Mouse (Mus musculus): ENCODE measurements around the gene Smco3.
A peak's percentile ranks its signal among the peaks of the same experiment; 100 is the strongest.
"Not testable (repeated sequence)": the region's sequence is repeated elsewhere in the genome, so short reads cannot be mapped to it uniquely, and the experiment has no call there.

Gene Smco3

DNA sequence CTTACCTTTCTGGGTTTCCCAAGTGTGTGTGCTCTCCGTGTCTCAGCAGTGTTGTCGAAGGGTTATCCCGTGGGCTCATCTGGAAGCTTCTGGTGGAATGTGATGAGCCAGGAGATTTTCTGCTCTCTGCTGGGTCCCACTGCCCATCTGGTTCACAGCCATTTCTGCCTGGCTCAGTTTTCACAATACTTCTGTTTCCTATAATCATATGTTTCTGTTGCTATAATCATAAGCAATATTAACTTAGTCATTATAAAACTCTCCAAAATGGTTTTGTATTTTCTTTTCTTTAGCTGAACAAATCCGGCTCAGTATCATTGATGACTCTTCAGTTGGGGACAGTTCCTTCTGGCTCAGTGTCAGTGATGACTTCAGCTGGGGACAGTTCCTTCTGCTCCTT, at the start of gene Smco3:
Gene Smco3, minus strand, starts transcription at position 101 of the 400 bp plus-strand sequence.
- DNase-seq (ENCODE audit: low read depth) = no peak

DNA sequence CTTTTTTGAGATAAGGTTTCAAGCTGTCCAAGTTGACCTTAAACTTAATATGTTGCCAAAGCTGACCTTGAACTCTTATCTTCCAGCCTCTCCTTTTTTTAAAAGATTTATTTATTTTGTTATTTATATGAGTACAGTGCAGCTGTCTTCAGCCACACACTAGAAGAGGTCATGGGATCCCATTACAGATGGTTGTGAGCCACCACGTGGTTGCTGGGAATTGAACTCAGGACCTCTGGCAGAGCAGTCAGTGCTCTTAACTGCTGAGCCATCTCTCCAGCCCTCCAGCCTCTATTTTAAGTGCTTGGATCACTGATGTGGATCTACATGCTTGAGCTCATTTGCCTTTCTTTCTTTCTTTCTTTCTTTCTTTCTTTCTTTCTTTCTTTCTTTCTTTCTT, 49.5 kb upstream of the Smco3 start:
- DNase-seq (ENCODE audit: low read depth) = not testable (repeated sequence)

DNA sequence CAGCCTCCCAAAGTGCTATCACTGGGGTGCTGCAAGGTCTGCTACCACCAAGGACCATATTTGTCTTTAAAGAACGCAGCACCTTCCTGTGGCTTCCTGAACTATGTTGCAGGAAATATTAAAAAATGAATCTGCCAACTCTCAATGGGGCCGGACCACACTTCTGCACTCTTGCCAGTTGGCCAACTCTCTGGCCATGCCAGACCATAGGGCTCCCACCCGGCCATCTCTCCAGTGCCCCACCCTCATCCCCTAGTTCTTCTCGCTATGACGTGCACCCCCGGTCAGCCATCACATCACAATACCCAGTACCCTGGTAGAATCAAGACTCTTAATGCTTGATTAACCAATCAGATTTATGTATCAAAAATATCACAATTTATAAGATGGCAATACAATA, 48.7 kb upstream of the Smco3 start:
- no peak for DNase-seq (ENCODE audit: low read depth)

DNA sequence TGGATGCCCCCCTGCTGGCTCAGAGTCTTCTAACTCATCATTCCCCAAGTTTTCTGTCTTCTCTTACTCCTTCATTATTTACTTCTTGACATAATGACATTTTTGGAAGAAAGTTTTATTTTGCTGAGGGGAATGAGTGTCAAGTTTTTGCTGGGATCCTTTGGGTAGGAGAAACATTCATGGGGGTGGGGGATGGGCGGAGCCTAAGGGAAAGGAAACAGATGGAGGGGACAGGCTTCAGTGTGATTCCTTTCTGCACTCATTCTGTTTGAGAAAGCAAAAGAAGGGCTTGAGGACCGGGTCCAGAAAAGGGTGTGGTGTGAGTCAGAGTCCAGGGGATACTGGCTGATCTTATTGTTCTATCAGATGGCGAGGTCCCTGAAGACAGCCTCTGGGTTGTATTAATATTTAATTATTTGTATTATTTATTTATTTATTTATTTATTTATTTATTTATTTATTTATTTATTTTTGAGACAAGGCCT, 48.2 kb upstream of the Smco3 start:
- DNase-seq (ENCODE audit: low read depth) = no peak

DNA sequence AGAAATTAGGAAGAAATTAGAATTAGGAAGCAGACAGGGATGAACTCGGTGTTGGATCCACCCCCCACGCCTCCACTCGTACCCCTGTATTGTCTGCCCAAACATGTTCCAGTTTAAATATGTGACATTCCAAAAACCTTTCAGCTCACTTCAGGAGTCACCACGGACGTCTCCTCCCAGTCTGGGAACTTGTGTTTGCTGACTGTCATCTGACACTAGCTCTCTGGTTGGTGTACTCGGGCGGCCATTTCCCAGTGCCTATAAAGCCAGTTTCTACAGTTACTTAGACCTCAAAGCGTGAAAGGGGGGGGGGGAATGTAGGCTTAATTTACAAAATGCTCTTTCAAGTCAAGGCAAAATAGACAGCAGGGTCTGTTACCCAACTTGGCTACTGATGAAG, 46.4 kb upstream of the Smco3 start:
- no peak for DNase-seq (ENCODE audit: low read depth)

DNA sequence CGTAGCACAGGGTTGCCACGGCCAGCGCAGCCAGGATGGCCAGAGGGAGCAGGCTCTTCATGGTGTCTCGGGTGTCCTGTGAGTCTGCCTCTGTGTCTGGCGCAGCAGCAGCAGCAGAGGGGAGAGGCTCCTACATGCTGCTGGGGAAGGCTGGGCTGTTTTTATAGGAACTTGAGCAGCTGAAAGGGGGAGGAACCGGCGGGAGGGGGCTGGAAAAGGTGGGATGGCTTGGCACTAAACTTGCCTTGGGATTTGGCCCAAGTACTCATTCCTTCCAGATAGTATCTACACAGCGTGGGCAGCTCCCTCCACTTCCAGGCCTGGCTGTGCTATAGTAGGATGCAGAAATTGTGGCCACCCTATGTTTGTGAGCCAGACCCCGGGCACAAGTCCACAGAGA, 40.4 kb upstream of the Smco3 start, which contains the start of gene Mgp:
Gene Mgp, minus strand, starts transcription at position 154 of the 400 bp plus-strand sequence.
- no peak for DNase-seq (ENCODE audit: low read depth)

DNA sequence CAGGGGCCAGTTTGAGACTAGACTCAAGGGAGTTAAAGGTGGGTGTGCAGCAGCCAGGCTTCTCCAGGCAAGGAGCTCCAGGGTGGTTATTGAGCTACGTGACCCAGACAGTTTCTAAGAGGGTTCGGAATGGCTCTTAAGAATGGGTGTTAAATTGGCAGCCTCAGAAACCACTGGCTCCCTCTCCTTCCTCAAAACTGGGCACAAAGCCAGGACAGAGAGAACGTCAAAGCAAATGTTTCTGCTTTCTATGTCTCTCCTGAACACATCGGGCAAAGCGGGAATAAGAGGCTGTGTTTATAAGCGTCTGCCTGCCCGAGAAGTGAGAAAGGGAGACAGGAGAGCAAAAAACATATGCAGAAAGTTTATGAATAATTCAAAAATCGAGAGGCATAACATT, 39.3 kb upstream of the Smco3 start:
- no peak for DNase-seq (ENCODE audit: low read depth)

DNA sequence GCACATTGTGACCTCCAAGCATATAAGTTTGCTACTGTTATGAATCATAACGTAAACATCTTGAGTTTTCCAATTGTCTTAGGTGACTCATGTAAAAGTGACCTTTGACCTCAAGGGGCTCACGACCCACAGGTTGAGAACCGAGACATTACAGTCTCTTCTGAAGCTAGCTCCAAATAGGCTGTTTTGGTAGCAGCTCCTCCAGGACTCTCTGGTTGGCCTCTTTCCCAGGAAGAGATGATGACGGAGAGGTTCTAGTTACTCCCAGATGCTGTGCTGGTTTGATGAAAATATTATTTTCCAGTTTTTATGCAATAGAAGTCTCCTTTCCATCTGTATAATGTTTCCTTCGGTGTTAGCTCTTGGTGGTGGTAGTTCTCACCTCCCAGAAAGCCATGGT, 33.7 kb upstream of the Smco3 start:
- DNase-seq (ENCODE audit: low read depth) = no peak

DNA sequence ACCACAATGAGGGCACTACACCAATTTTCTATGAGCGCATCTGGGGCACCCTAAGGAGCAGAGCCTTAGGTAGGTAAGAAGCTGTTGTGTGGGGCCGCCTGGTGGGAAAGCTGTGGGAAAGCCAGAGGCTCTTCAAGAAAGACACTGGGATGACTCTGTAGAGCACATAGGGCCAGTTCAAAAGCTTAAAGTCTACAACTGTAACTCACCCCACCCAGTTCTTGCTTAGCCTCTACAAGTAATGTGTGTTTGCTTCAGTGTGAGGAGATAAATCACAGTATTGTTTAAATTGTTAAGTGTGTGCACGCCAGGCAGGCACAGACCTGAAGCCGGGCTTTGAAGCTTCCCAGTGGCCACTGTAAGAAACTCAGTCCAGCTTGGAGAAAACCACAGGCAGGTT, 30.9 kb upstream of the Smco3 start:
- no peak for DNase-seq (ENCODE audit: low read depth)

DNA sequence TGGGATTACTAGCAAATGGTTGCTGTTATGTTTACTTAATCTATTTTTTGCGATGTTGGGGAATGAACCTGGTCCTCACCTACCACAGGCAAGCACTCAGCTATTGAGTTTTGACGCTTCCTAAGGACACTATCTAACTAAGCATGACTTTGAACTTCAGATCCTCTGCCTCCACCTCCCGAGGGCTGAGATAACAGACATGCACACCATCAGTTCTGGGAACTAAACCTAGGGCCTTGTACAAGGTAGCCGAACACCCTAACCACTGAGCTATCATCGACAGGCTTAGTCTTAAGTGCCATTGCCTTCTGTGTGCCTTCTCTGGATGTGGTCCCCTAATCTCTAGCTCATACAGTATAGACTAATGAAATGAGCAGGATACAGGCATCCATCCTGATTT, 30.1 kb upstream of the Smco3 start:
- no peak for DNase-seq (ENCODE audit: low read depth)

DNA sequence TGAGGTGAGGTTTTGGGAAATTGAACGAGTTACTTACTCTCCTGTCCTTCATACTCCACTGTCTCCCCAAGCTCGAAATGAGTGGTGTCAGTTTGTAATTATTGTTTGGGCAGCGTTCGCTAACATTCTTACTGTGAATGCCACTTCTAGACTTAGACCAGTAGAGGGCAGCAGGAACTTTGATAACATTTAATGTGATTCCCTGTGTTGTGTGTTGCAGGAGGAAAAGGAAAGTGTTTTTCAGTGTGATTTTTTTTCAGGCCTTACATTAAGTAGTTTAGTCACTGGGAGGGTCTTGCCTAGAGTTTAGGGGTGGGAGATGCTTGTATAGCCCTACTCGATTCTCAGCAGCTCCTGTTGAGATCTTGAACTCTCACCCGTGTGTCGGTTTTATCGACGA, 25.8 kb upstream of the Smco3 start:
- DNase-seq (ENCODE audit: low read depth) = peak; percentile 76

DNA sequence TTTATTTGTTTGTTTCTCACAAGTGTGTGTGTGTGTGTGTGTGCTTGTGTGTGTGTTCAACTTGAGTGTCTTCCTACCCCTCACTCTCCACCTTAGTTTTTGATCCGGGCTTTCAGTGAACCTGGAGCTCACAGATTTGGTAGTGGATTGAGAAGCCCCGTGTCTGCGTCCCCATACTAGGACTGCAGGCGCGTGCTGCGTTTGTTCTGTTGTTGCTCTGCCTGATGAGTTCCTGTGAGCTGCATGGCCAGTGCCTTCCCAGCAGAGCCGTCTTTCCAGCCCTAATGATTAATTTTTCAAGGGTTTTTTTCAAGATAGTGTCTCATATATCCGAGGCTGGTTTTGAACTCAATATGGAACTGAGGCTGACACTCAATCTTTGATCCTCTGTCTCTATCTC, 23.2 kb upstream of the Smco3 start:
- no peak for DNase-seq (ENCODE audit: low read depth)

DNA sequence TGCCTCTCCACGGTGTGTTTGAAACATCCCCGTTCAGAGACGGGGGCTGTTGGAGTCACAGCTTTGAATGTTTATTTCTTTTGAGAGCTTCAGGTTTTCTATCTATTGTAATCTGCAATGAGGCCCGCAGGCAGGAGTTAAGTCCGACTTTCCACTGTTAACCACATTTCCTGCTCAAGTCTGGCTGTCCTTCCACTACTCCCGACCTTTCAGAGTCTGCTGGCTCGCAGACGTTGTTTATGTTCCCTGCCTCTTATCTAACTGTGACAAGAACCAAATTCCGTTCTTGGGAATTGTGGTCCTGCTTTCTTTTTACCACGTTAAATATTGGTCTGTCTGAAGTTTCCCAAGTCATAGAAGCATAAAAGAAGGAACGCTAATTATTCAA, 22.6 kb upstream of the Smco3 start:
- DNase-seq (ENCODE audit: low read depth) = no peak

DNA sequence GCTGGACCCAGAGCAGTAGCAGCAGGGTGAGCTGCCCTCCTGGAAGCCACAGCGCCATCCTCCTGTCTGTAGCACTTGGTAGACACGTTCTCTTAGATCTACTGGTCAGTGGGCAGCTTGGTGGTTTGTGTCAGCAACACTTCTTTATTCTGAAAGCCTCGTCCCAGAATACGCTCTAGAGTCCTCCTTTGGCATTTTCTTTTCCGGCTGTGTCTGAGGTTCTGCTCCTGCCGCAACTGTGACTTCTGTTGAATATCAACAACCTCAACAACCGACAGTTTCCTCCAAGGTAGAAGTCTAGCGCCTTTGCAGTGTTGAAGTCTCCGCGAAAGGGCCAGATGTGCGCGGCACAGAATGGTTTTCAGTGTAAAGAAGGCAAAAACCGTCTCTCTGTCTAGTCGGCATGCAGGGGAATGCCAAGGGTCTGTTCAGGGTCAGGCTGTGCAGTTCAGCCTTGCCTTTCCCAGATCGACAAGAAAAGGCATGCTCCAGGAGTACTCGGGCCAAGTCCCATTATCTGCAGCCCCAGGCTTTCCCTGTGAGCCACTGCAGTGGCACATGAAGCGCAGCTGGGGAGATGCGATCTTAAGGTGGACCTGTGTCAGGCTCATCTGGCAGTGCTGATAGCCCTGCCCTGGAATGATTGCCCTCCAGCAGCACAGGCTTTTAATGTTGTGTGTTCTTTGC, 22.1 kb upstream of the Smco3 start, which contains the start of gene Art4:
Gene Art4, minus strand, starts transcription at position 548 of the 687 bp plus-strand sequence.
- peak; percentile 38 for DNase-seq (ENCODE audit: low read depth)

DNA sequence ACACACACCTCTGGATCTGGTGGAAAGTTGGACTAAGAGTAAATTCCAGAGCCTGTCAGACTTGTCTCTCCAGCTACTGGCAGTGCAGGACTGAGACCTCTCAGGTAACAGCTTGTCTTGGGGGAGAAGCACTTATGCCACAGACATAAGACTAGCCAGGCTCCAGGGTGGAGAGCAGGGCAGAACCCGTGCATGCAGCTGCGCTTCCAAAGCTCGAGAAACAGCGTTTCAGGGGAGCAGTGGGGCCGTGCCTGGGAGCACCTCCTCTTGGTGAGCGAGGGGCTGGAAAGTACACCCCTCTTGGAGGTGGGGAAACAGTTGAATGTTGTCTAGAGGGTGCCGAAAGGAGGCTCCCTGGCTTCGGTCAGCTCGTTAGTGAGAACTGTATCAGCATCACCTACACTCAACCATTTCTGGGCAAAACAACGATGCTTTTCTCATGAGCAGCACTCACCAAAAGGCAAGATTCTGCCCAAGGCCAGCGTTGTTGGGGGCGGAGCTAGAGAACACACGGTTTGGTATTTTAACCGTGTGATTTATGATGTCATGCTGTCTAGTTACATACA, 20.9 kb upstream of the Smco3 start:
- peak; percentile 45 for DNase-seq (ENCODE audit: low read depth)

DNA sequence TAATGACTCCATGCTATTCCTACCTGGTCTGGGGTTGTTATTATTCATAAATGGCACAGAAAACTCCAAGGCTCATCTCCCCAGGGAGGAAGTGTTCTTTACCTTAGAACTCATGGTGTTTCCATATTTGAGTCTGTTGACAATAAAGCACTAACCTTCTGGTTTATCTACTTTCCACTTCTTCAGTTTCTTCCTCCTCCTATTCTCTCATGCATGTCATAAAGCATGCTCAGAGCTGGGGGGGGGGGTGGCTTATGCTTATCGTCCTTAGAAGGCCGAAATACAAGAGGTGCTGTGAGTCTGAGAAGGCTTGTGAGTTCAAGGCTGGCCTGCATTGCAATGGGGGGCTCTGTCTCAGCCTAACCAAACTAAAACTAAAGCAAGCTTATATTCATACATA, 19.9 kb upstream of the Smco3 start:
- no peak for DNase-seq (ENCODE audit: low read depth)

DNA sequence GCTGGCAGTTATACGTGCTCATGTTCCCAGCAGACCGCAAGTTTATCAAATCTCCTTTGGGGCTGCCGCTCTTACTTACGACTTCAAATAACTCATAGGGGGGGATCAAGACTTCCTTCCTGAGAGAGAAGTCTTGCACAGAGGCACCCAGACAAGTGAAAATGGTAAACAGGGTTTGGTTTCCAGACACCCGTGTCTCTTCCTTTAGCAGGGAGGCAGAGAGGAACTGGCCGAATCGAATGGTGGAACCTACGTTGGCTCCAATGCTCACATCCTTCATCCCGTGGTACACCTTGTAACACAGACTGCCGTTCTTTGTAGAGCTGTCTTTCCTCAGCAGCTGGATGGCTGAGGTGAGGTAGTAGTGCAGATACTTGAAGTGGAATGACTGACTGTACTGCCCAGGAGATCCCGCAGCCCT, 19.1 kb upstream of the Smco3 start:
- DNase-seq (ENCODE audit: low read depth) = peak; percentile 48

DNA sequence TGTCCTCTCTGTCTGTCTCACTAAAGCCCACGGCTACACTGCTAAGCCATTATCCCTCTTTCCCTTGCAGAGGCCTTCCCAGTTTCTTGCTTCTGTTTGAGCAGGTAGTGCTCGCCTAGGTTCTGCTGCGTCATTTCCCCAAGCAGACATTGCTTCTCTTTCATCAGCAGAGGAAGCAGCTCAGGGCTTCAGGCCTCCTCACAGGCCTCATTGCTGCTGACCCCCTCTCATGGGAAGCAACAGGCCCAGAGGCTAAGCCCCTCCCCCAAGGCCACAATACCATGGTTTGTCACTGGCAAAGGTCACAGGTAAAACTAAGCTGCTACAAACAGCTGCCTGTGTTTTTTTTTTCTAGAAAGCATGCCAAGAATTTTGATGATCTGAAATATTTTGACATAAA, 17.5 kb upstream of the Smco3 start:
- no peak for DNase-seq (ENCODE audit: low read depth)

DNA sequence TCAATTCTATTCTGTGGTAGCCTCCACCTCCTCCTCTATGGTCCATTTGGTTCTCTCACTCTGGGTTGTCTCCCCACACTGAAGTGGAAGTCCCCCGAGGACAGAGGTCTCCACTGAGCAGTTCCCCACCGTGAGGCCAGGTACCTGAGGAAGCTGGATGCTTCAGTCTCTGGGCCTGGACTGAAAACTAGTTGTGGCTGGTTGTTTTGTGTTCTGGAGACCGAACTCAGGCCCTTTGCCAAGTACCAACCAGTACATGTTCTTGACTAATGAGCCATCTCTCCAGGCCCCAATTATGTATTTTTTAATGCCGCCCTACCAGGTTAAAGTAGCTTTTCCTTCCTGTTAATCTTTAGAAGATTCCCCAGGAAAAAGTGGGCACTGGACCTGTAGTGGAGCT, 17.1 kb upstream of the Smco3 start:
- DNase-seq (ENCODE audit: low read depth) = no peak

DNA sequence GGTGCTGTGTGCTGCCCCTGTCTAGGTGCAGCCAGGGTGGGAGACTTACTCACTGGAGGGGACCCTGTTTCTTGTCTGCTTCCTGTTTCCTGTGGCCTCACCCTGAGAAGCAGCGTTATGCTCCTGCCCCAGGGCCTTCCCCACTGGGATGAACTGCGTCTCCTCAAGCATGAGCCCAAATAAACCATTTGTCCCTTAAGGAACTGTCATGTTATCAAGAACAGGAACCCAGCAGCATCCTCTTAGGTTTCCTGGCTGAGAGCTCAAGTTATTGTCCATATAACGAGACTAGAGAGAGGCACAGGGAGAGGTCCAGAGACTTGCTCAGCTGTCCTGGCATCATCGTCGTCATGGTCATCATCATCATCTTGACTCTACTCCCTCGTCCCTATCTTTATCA, 15.0 kb upstream of the Smco3 start:
- no peak for DNase-seq (ENCODE audit: low read depth)

DNA sequence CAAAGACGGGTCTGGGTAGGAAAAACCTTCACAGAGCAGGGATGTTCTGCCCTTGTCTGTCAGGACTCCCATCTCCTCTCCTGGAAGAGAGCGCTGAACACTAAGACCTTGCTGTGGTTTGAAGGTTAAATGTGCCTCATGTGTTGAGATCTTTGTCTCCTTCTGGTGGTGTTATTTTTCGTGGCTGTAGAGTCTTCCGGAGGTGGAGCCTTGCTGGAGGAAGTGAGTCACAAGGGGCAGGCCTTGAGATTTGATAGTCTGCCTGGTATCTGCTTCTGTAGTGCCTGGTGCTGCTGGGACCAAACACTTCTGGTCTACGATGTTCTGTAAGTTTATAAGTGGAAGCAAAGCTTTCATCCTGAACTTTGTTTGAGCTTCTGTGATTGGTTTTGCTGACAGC, 13.7 kb upstream of the Smco3 start:
- peak; percentile 52 for DNase-seq (ENCODE audit: low read depth)

DNA sequence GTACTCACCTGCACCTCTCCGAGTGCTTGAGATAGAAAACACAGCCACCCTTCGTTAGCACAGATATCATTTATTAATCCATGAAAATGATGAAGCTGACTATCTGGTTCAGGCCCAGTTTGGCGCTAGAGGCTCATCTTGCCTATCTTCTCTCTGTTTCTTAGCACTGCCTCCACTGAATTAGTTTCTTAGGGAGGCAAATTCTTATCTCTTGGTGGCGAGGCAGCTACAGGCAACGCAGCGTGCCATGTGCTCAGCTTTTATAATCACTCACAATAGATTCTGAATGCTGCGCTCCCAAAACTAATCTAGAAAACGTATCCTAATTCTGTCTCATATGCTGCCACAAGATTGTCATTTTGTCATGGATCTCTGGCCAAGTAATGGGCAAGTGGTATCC, 13.1 kb upstream of the Smco3 start:
- DNase-seq (ENCODE audit: low read depth) = no peak

DNA sequence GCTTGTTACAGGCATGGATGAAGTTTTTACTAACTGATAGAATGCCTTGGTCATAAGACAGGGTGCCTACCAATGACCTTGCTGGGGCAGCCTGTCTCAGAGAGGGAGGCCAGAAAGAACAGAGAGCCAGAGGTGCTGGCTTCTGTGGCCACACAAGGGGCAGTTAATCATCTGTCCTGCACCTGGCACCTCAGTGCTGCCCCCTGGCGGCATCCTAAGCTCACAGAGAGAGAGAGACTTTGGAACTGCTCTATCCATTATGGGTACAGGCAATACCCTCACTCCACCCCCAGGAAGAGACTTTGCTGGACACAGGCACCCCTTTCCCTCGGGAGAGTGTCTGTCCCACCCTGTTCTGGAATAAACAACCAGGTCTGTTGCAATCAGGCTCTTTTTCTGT, 12.5 kb upstream of the Smco3 start:
- peak; percentile 74 for DNase-seq (ENCODE audit: low read depth)

DNA sequence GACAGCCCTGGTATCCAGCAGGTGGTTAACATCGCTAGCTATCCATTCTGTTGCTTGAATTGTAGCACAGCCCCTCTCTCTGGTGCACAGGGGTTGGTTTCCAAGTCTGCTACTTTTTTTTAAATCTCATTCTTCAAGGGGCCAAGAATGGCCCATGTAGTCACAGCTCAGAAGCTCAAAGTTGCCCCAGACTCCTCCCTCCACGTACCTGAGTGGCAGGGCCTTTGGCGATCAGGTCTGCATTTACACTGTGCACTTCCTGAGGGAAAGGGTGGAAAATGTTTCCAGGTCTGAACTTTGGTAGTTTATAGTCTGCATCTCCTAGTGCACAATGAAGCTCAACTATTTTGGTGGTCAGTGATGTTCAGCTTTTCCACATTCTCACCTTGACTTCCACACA, 12.0 kb upstream of the Smco3 start:
- no peak for DNase-seq (ENCODE audit: low read depth)

Measured in induced T-regulatory cell, adult 2 months (primary cell).